In genomic region chr19:34209930-34210581, GRCm38 (mm10) we compare ENCODE assay signal across 30 mouse cellular contexts. TPM values are rescaled to one million over a fixed set of nuclear protein-coding genes. Genes with fewer than 3 reads are reported as not detected.
DNase-seq lines count a peak whose midpoint lies in the region; ATAC-seq and TF ChIP-seq lines count a peak whose summit lies in the region.
"Had no signal": no experiment of that assay in that cellular context is flagged by ENCODE, and none has a peak within 500 bp of the region (broad histone marks: within the 10 kb centered on the region; RNA-seq: fewer than 3 reads in every experiment).

No protein-coding gene starts in this region.

- H3K4me3 ChIP-seq in kidney, embryonic 14.5 days (ENCODE audit: low read length): no peak overlapping the region
- no peak overlapping the region for H3K4me3 ChIP-seq in intestine, embryonic 16.5 days (ENCODE audit: low read length)
- H3K4me3 ChIP-seq in forebrain, postnatal 0 days (ENCODE audit: low read depth, low read length): no peak overlapping the region
- H3K4me3 ChIP-seq: erythroblast, embryonic 14.5 days; hindbrain, embryonic 10.5 days; hindbrain, embryonic 15.5 days; left cerebral cortex, adult 2 months; limb, embryonic 13.5 days; lung, embryonic 15.5 days; midbrain, embryonic 12.5 days; stomach, embryonic 15.5 days had no signal

- peak; percentile 82; the same call in 1 of the 2 replicates for ATAC-seq in kidney, embryonic 14.5 days (ENCODE audit: low FRiP score, low TSS enrichment)
- peak; percentile 5 for ATAC-seq in Patski
- no peak for ATAC-seq in intestine, embryonic 16.5 days
- no peak for ATAC-seq in forebrain, postnatal 0 days
- ATAC-seq: forebrain, embryonic 16.5 days had no signal

- no peak for DNase-seq in kidney, postnatal 25 days
- peak; percentile 39 for DNase-seq in CD4-positive, CD25-positive, alpha-beta regulatory T cell, adult 2 months (ENCODE audit: low read depth, low spot score)
- no peak for DNase-seq in Patski (ENCODE audit: low read depth, low spot score)
- DNase-seq in layer of hippocampus, adult 9-10 months (ENCODE audit: low spot score): no peak
- no peak for DNase-seq in forebrain, postnatal 0 days
- DNase-seq: adrenal gland, adult 2 months; adrenal gland, postnatal 36 days; cerebellum, adult 18-20 months; cerebellum, postnatal 14 days; heart, postnatal 14 days; kidney, adult 9 months; lung, postnatal 36 days had no signal

- no peaks in the 10 kb centered on the region for H3K9me3 ChIP-seq in kidney, embryonic 14.5 days (ENCODE audit: control insufficient read depth, low read length)
- H3K9me3 ChIP-seq in intestine, embryonic 16.5 days (ENCODE audit: control insufficient read depth, low read length): no peaks in the 10 kb centered on the region
- no peaks in the 10 kb centered on the region for H3K9me3 ChIP-seq in forebrain, postnatal 0 days (ENCODE audit: low read length)
- H3K9me3 ChIP-seq: hindbrain, embryonic 10.5 days; hindbrain, embryonic 15.5 days; limb, embryonic 13.5 days; lung, embryonic 15.5 days; midbrain, embryonic 12.5 days; stomach, embryonic 15.5 days had no signal

- POLR2A ChIA-PET in Patski (lab: Charles Lee): no interaction called here

- no peak for TF ChIP-seq CTCF in Patski (IDR thresholded peaks at IDR 0.05)
- no peak for TF ChIP-seq CTCF in forebrain, postnatal 0 days (IDR thresholded peaks at IDR 0.05; ENCODE audit: low read depth)

- no peaks in the 10 kb centered on the region for H3K27me3 ChIP-seq in kidney, embryonic 14.5 days (ENCODE audit: control insufficient read depth, insufficient read depth, low read length)
- no peaks in the 10 kb centered on the region for H3K27me3 ChIP-seq in Patski
- H3K27me3 ChIP-seq in intestine, embryonic 16.5 days (replicated peaks; ENCODE audit: control insufficient read depth, insufficient read depth, low read length): no peaks in the 10 kb centered on the region
- no peaks in the 10 kb centered on the region for H3K27me3 ChIP-seq in forebrain, postnatal 0 days (ENCODE audit: insufficient read depth, low read length)
- H3K27me3 ChIP-seq: hindbrain, embryonic 15.5 days; limb, embryonic 13.5 days; lung, embryonic 15.5 days; midbrain, embryonic 12.5 days; stomach, embryonic 15.5 days had no signal

- CTCF ChIA-PET in Patski (lab: Charles Lee): interaction anchor here (1.0 to 2.9 kb wide), 3 partner anchors 11 to 317 kb away, joined by 3 to 7 read pairs (median 4); no protein-coding TSS in a partner anchor

- 61% methylated on average over 8 of the region's 8 CpGs for WGBS in kidney, embryonic 14.5 days
- 73% methylated on average over 8 of the region's 8 CpGs for WGBS in intestine, embryonic 16.5 days
- 87% methylated on average over 8 of the region's 8 CpGs for WGBS in forebrain, postnatal 0 days

- H3K9ac ChIP-seq in kidney, embryonic 14.5 days (ENCODE audit: low read depth, low read length): no peak overlapping the region
- no peak overlapping the region for H3K9ac ChIP-seq in intestine, embryonic 16.5 days (ENCODE audit: low read depth, low read length)
- H3K9ac ChIP-seq in forebrain, postnatal 0 days: no peak overlapping the region
- H3K9ac ChIP-seq: hindbrain, embryonic 15.5 days; limb, embryonic 13.5 days; lung, embryonic 15.5 days; midbrain, embryonic 12.5 days; stomach, embryonic 15.5 days had no signal

- H3K36me3 ChIP-seq in kidney, embryonic 14.5 days (ENCODE audit: control insufficient read depth, insufficient read depth, low read length): no peaks in the 10 kb centered on the region
- no peaks in the 10 kb centered on the region for H3K36me3 ChIP-seq in intestine, embryonic 16.5 days (ENCODE audit: control insufficient read depth, insufficient read depth, low read length)
- no peaks in the 10 kb centered on the region for H3K36me3 ChIP-seq in forebrain, postnatal 0 days (ENCODE audit: insufficient read depth)
- H3K36me3 ChIP-seq: hindbrain, embryonic 10.5 days; hindbrain, embryonic 15.5 days; limb, embryonic 13.5 days; lung, embryonic 15.5 days; midbrain, embryonic 12.5 days; stomach, embryonic 15.5 days had no signal

- no peak overlapping the region for H3K4me2 ChIP-seq in kidney, embryonic 14.5 days (replicated peaks; ENCODE audit: low read depth, low read length)
- no peak overlapping the region for H3K4me2 ChIP-seq in intestine, embryonic 16.5 days (ENCODE audit: low read depth, low read length)
- H3K4me2 ChIP-seq in forebrain, postnatal 0 days (ENCODE audit: low read depth): no peak overlapping the region
- H3K4me2 ChIP-seq: hindbrain, embryonic 15.5 days; limb, embryonic 13.5 days; liver, embryonic 11.5 days; lung, embryonic 15.5 days; midbrain, embryonic 12.5 days; stomach, embryonic 15.5 days had no signal

- in situ Hi-C loops in Patski (cut with MboI; ENCODE audit: low pct_unique_long_range_greater_than_20kb): no loop called here

- 0 out of 2 replicates have a peak, but pooled peaks cover 7% of the 10 kb centered on the region for H3K4me1 ChIP-seq in kidney, embryonic 14.5 days (ENCODE audit: control insufficient read depth, insufficient read depth, low read length)
- H3K4me1 ChIP-seq in intestine, embryonic 16.5 days (ENCODE audit: control insufficient read depth, insufficient read depth, low read length): peaks cover 19% of the 10 kb centered on the region
- no peaks in the 10 kb centered on the region for H3K4me1 ChIP-seq in forebrain, postnatal 0 days (ENCODE audit: insufficient read depth)
- H3K4me1 ChIP-seq: hindbrain, embryonic 10.5 days; hindbrain, embryonic 15.5 days; midbrain, embryonic 12.5 days; stomach, embryonic 15.5 days had no signal

- no peak overlapping the region for H3K27ac ChIP-seq in kidney, embryonic 14.5 days (ENCODE audit: low read depth, low read length)
- peak overlapping the region; percentile 74 for H3K27ac ChIP-seq in intestine, embryonic 16.5 days (ENCODE audit: low read length)
- no peak overlapping the region for H3K27ac ChIP-seq in forebrain, postnatal 0 days (ENCODE audit: low read depth, low read length)
- H3K27ac ChIP-seq: hindbrain, embryonic 10.5 days; hindbrain, embryonic 15.5 days; left cerebral cortex, adult 2 months; limb, embryonic 13.5 days; lung, embryonic 15.5 days; midbrain, embryonic 12.5 days; stomach, embryonic 15.5 days had no signal

RNA-seq across cellular contexts. Expression of gene Stambpl1, which starts 18.0 kb away (rescaled TPM):
- polyA plus RNA-seq in kidney, embryonic 14.5 days (2014; fragmentation: Nextera tagmentation; extraction: Ambion mirVana): 4.6 and 5.5 TPM in 2 replicates
- 21.6 TPM for polyA plus RNA-seq in Patski (2021)
- polyA plus RNA-seq in intestine, embryonic 16.5 days (2015; fragmentation: Nextera tagmentation; extraction: Ambion mirVana): 22.9 and 24.3 TPM in 2 replicates
- 22.8 and 23.6 TPM in 2 replicates for total RNA-seq in forebrain, postnatal 0 days (2014; rRNA removed)
- polyA plus RNA-seq in forebrain, postnatal 0 days (2015; fragmentation: Nextera tagmentation; extraction: Ambion mirVana): 11.0 and 17.7 TPM in 2 replicates
- polyA plus RNA-seq: erythroblast, embryonic 14.5 days had no signal

RNA-seq across cellular contexts. Expression of gene Ankrd22, which starts 44.2 kb away (rescaled TPM):
- not detected in 2 replicates for polyA plus RNA-seq in kidney, embryonic 14.5 days (2014; fragmentation: Nextera tagmentation; extraction: Ambion mirVana)
- polyA plus RNA-seq in Patski (2021): 0.05 TPM
- polyA plus RNA-seq in intestine, embryonic 16.5 days (2015; fragmentation: Nextera tagmentation; extraction: Ambion mirVana): 2.6 TPM in 2 replicates
- not detected in 2 replicates for total RNA-seq in forebrain, postnatal 0 days (2014; rRNA removed)
- polyA plus RNA-seq in forebrain, postnatal 0 days (2015; fragmentation: Nextera tagmentation; extraction: Ambion mirVana): not detected in 2 replicates
- total RNA-seq: adrenal gland, adult 2 months; adrenal gland, postnatal 36 days; gastrocnemius, adult 8-10 months; gastrocnemius, postnatal 4 days; heart, adult 8-10 months; heart, postnatal 14 days; left cerebral cortex, adult 2 months had no signal
- polyA plus RNA-seq: adrenal gland, adult 2 months; erythroblast, embryonic 14.5 days; forebrain, embryonic 11.5 days; forebrain, embryonic 16.5 days; heart, embryonic 14.5 days; hindbrain, embryonic 10.5 days; hindbrain, embryonic 15.5 days; liver, embryonic 11.5 days; midbrain, embryonic 12.5 days; neural tube, embryonic 14.5 days had no signal

RNA-seq across cellular contexts. Expression of gene Acta2, which starts 45.3 kb away (rescaled TPM):
- 64.4 and 115 TPM in 2 replicates for polyA plus RNA-seq in kidney, embryonic 14.5 days (2014; fragmentation: Nextera tagmentation; extraction: Ambion mirVana)
- polyA plus RNA-seq in Patski (2021): 787 TPM
- polyA plus RNA-seq in intestine, embryonic 16.5 days (2015; fragmentation: Nextera tagmentation; extraction: Ambion mirVana): 1,466 and 1,574 TPM in 2 replicates
- total RNA-seq in forebrain, postnatal 0 days (2014; rRNA removed): 3.8 and 11.1 TPM in 2 replicates
- 6.0 and 8.5 TPM in 2 replicates for polyA plus RNA-seq in forebrain, postnatal 0 days (2015; fragmentation: Nextera tagmentation; extraction: Ambion mirVana)
- polyA plus RNA-seq: erythroblast, embryonic 14.5 days had no signal

Comparison
In these comparisons a context has a peak if more than half of its experiments do, and no peak if none do; other contexts are left out.
1. ATAC-seq: peak in kidney, embryonic 14.5 days (single experiment) and Patski (single experiment); none in intestine, embryonic 16.5 days (single experiment) and forebrain, postnatal 0 days (single experiment).